Mouse (Mus musculus) MEL (cell line): Measurements from ENCODE around the gene BC025920. TPM values are rescaled to one million over a fixed set of nuclear protein-coding genes. Genes with fewer than 3 reads are reported as not detected.

ENCODE experiments used
- DNase-seq: peaks from one replicate; pipeline ENCODE4 v3.0.0; 2011; ENCODE audit warnings: low read depth, low spot score
- H3K27ac ChIP-seq: 2 replicates; pipeline ENCODE4 v1.5.1; 2012; ENCODE audit warnings: low read depth, mild to moderate bottlenecking, control low read depth, low read length, moderate library complexity; ENCODE audit not compliant: control insufficient read depth
- H3K27me3 ChIP-seq, 2 experiments: fragments of 150-350 bp in 1 of 2; sonication (generic) in 1 of 2; 2 replicates each; pipeline ENCODE4 v1.6.1; 2012; ENCODE audit warnings: low read length in 2 of 2, mild to moderate bottlenecking in 2 of 2, improper control_type of control experiment in 1 of 2, moderate library complexity in 1 of 2; ENCODE audit not compliant: insufficient read depth in 2 of 2, control insufficient read depth in 1 of 2
- H3K36me3 ChIP-seq, 2 experiments: 2 replicates each; pipeline ENCODE4 v1.6.1; 2012 to 2014; ENCODE audit warnings: low read length in 2 of 2, improper control_type of control experiment in 1 of 2, inconsistent platforms in 1 of 2, mild to moderate bottlenecking in 1 of 2; ENCODE audit not compliant: insufficient read depth in 2 of 2, control insufficient read depth in 1 of 2
- H3K4me1 ChIP-seq, 2 experiments: fragments of 150-350 bp in 1 of 2; sonication (generic) in 1 of 2; 2 replicates each; pipeline ENCODE4 v1.6.1; 2012; ENCODE audit warnings: low read length in 2 of 2, improper control_type of control experiment in 1 of 2, mild to moderate bottlenecking in 1 of 2; ENCODE audit not compliant: insufficient read depth in 2 of 2, control insufficient read depth in 1 of 2
- H3K4me3 ChIP-seq, 2 experiments: fragments of 150-350 bp in 1 of 2; sonication (generic) in 1 of 2; 2 replicates each; pipeline ENCODE4 v1.5.1; 2012; ENCODE audit warnings: low read depth in 2 of 2, low read length in 2 of 2, mild to moderate bottlenecking in 2 of 2, moderate library complexity in 2 of 2, control low read depth in 1 of 2, improper control_type of control experiment in 1 of 2; ENCODE audit not compliant: control insufficient read depth in 1 of 2, insufficient read depth in 1 of 2
- H3K79me2 ChIP-seq: 2 replicates; pipeline ENCODE4 v1.6.1; 2012; ENCODE audit warnings: mild to moderate bottlenecking, low read length, moderate library complexity; ENCODE audit not compliant: control insufficient read depth, poor library complexity, insufficient read depth
- H3K9ac ChIP-seq: 2 replicates; pipeline ENCODE4 v1.6.1; 2012; ENCODE audit warnings: low read depth, mild to moderate bottlenecking, control low read depth, low read length, moderate library complexity; ENCODE audit not compliant: control insufficient read depth, poor library complexity, severe bottlenecking
- H3K9me3 ChIP-seq: fragments of 150-350 bp; sonication (generic); replicated peaks from 2 replicates; pipeline ENCODE4 v1.6.1; 2012; ENCODE audit warnings: mild to moderate bottlenecking, low read length, improper control_type of control experiment, moderate library complexity; ENCODE audit not compliant: insufficient read depth
- CHD2 ChIP-seq: IDR thresholded peaks from 2 replicates; pipeline ENCODE4 v1.6.1; 2011; ENCODE audit warnings: low read length, improper control_type of control experiment
- ELF1 ChIP-seq: IDR thresholded peaks from 2 replicates; pipeline ENCODE4 v1.6.1; 2014; ENCODE audit warnings: low read depth, mild to moderate bottlenecking, inconsistent platforms, low read length, improper control_type of control experiment, moderate library complexity
- ETS1 ChIP-seq: IDR thresholded peaks from 2 replicates; pipeline ENCODE4 v1.6.1; 2012; ENCODE audit warnings: low read depth, mild to moderate bottlenecking, inconsistent platforms, low read length, improper control_type of control experiment, moderate library complexity
- GATA1 ChIP-seq: IDR thresholded peaks from 2 replicates; pipeline ENCODE4 v1.6.1; 2011; ENCODE audit warnings: low read depth, low read length, improper control_type of control experiment
- HCFC1 ChIP-seq: IDR thresholded peaks from 2 replicates; pipeline ENCODE4 v1.6.1; 2012; ENCODE audit warnings: low read depth, mild to moderate bottlenecking, inconsistent platforms, low read length, improper control_type of control experiment, moderate library complexity
- KAT2A ChIP-seq: conservative IDR thresholded peaks from 2 replicates; pipeline ENCODE4 v1.6.1; 2012; ENCODE audit warnings: low read depth, low read length, improper control_type of control experiment, inconsistent platforms
- MAFK ChIP-seq: IDR thresholded peaks from 2 replicates; pipeline ENCODE4 v1.6.1; 2011; ENCODE audit warnings: low read depth, mild to moderate bottlenecking, low read length, improper control_type of control experiment, borderline replicate concordance
- MAX ChIP-seq: IDR thresholded peaks from 2 replicates; pipeline ENCODE4 v1.6.1; 2011; ENCODE audit warnings: low read length, improper control_type of control experiment
- MAZ ChIP-seq: IDR thresholded peaks from 2 replicates; pipeline ENCODE4 v1.6.1; 2012; ENCODE audit warnings: low read depth, mild to moderate bottlenecking, inconsistent platforms, low read length, improper control_type of control experiment
- MEF2A ChIP-seq: IDR thresholded peaks from 2 replicates; pipeline ENCODE4 v1.6.1; 2014; ENCODE audit warnings: low read depth, mild to moderate bottlenecking, inconsistent platforms, low read length, improper control_type of control experiment; ENCODE audit not compliant: poor library complexity, insufficient replicate concordance, severe bottlenecking; ENCODE audit errors: extremely low read depth
- MXI1 ChIP-seq: IDR thresholded peaks from 2 replicates; pipeline ENCODE4 v1.6.1; 2011; ENCODE audit warnings: mild to moderate bottlenecking, low read depth, low read length, improper control_type of control experiment
- MYB ChIP-seq: IDR thresholded peaks from 2 replicates; pipeline ENCODE4 v1.6.1; 2011; ENCODE audit warnings: mild to moderate bottlenecking, low read depth, low read length, improper control_type of control experiment
- MYC ChIP-seq: IDR thresholded peaks from 2 replicates; pipeline ENCODE4 v1.6.1; 2011; ENCODE audit warnings: low read depth, mild to moderate bottlenecking, low read length, improper control_type of control experiment, moderate library complexity
- NELFE ChIP-seq: IDR thresholded peaks from 2 replicates; pipeline ENCODE4 v1.6.1; 2011; ENCODE audit warnings: low read depth, low read length, improper control_type of control experiment
- POLR2A ChIP-seq, 2 experiments: IDR thresholded peaks; 2 replicates each; pipeline ENCODE4 v1.6.1; 2011 to 2012; ENCODE audit warnings: low read length in 2 of 2, mild to moderate bottlenecking in 2 of 2, control low read depth in 1 of 2, improper control_type of control experiment in 1 of 2, low read depth in 1 of 2, moderate library complexity in 1 of 2; ENCODE audit not compliant: control insufficient read depth in 1 of 2, insufficient read depth in 1 of 2, poor library complexity in 1 of 2
- POLR2AphosphoS2 ChIP-seq: IDR thresholded peaks from 2 replicates; pipeline ENCODE4 v1.6.1; 2011; ENCODE audit warnings: low read length, improper control_type of control experiment
- POLR2AphosphoS5 ChIP-seq: IDR thresholded peaks from 2 replicates; pipeline ENCODE4 v1.6.1; 2012; ENCODE audit warnings: low read depth, borderline replicate concordance, mild to moderate bottlenecking, inconsistent platforms, low read length, moderate library complexity, mixed read lengths
- RCOR1 ChIP-seq: IDR thresholded peaks from 2 replicates; pipeline ENCODE4 v1.6.1; 2012; ENCODE audit warnings: low read depth, mild to moderate bottlenecking, inconsistent platforms, low read length, improper control_type of control experiment
- SIN3A ChIP-seq: IDR thresholded peaks from 2 replicates; pipeline ENCODE4 v1.6.1; 2012; ENCODE audit warnings: low read length, improper control_type of control experiment, inconsistent platforms
- SMC3 ChIP-seq: IDR thresholded peaks from 2 replicates; pipeline ENCODE4 v1.6.1; 2011; ENCODE audit warnings: low read depth, low read length, improper control_type of control experiment
- UBTF ChIP-seq: IDR thresholded peaks from 2 replicates; pipeline ENCODE4 v1.6.1; 2012; ENCODE audit warnings: low read depth, mild to moderate bottlenecking, inconsistent platforms, low read length, improper control_type of control experiment, moderate library complexity, borderline replicate concordance; ENCODE audit not compliant: insufficient read depth
- USF2 ChIP-seq, 2 experiments: IDR thresholded peaks; 2 replicates each; pipeline ENCODE4 v1.6.1; 2011 to 2012; ENCODE audit warnings: improper control_type of control experiment in 2 of 2, low read length in 2 of 2, borderline replicate concordance in 1 of 2, inconsistent platforms in 1 of 2, low read depth in 1 of 2, mild to moderate bottlenecking in 1 of 2; ENCODE audit not compliant: insufficient read depth in 1 of 2
- ZKSCAN1 ChIP-seq: IDR thresholded peaks from 2 replicates; pipeline ENCODE4 v1.6.1; 2012; ENCODE audit warnings: low read depth, mild to moderate bottlenecking, inconsistent platforms, low read length, improper control_type of control experiment, moderate library complexity
- ZMIZ1 ChIP-seq: IDR thresholded peaks from 2 replicates; pipeline ENCODE4 v1.6.1; 2012; ENCODE audit warnings: low read depth, mild to moderate bottlenecking, inconsistent platforms, low read length, improper control_type of control experiment, moderate library complexity
- ZNF384 ChIP-seq: IDR thresholded peaks from 2 replicates; pipeline ENCODE4 v1.6.1; 2012; ENCODE audit warnings: low read depth, mild to moderate bottlenecking, inconsistent platforms, low read length, improper control_type of control experiment
- polyA plus RNA-seq, 2 experiments: library from polyadenylated mRNA; stranded (reverse) in 1 of 2; unstranded in 1 of 2; fragments of >175 nt in 1 of 2; fragments of >200 nt in 1 of 2; gene quantifications; 2 replicates each; pipeline versions ENCODE4 v1.2.1 to v1.2.4; 2012; ENCODE audit warnings: low replicate concordance in 2 of 2, low read depth in 1 of 2; ENCODE audit not compliant: insufficient read length in 2 of 2, insufficient read depth in 1 of 2, missing spikeins in 1 of 2
- total RNA-seq: library from RNA; depleted of rRNA; stranded (reverse); fragments of 300-350 nt; gene quantifications from 2 replicates; pipeline ENCODE4 v1.2.3, GENCODE M21; 2012

Gene BC025920
- total and polyA plus RNA-seq, 3 experiments = 1.1 to 1.7 TPM; not detected in 1

GRCm38 (mm10) chr10:81644716-81645115, 38.6 kb downstream of the BC025920 start:
- H3K79me2 ChIP-seq = peaks cover 7% of the 10 kb centered on the region
- peak overlapping the region; percentile 55 to 81; a peak in 3 of 4 replicates for H3K4me3 ChIP-seq
- H3K9me3 ChIP-seq = no peaks in the 10 kb centered on the region
- TF ChIP-seq SMC3 (no peak), UBTF (no peak), NELFE (no peak), POLR2AphosphoS5 (no peak), POLR2AphosphoS2 (no peak), ETS1 (no peak), MAX (no peak), SIN3A (no peak), MAFK (no peak), GATA1 (no peak), ZMIZ1 (no peak), ELF1 (no peak), MYB (no peak), MEF2A (no peak), MAZ (no peak), MXI1 (no peak), POLR2A (IDR thresholded peaks at IDR 0.05; ENCODE audit: control insufficient read depth in 1 of 2, insufficient read depth in 1 of 2, low read depth in 1 of 2, low read length in 2 of 2, poor library complexity in 1 of 2) (no peak), USF2 (IDR thresholded peaks at IDR 0.05; ENCODE audit: borderline replicate concordance in 1 of 2, insufficient read depth in 1 of 2, low read depth in 1 of 2, low read length in 2 of 2) (no peak), RCOR1 (no peak), MYC (no peak)
- H3K27ac ChIP-seq = peak overlapping the region; percentile 76; the same call in 1 of the 2 replicates
- peak overlapping the region; percentile 82 for H3K9ac ChIP-seq
- no peak for DNase-seq
- H3K36me3 ChIP-seq = peaks cover 0 to 6% of the 10 kb centered on the region in 2 experiments; a peak in 1 of 4 replicates
- peaks cover 2 to 15% of the 10 kb centered on the region in 2 experiments; a peak in 3 of 4 replicates for H3K4me1 ChIP-seq
- H3K27me3 ChIP-seq = no peaks in the 10 kb centered on the region

GRCm38 (mm10) chr10:81645391-81645790, 39.3 kb downstream of the BC025920 start:
- H3K4me1 ChIP-seq = peaks cover 2 to 19% of the 10 kb centered on the region in 2 experiments; a peak in 3 of 4 replicates
- no peaks in the 10 kb centered on the region for H3K9me3 ChIP-seq
- peaks cover 12% of the 10 kb centered on the region for H3K79me2 ChIP-seq
- DNase-seq = no peak
- H3K4me3 ChIP-seq = no peak overlapping the region
- peaks cover 0 to 6% of the 10 kb centered on the region in 2 experiments; a peak in 1 of 4 replicates for H3K36me3 ChIP-seq
- H3K9ac ChIP-seq = no peak overlapping the region
- H3K27me3 ChIP-seq = no peaks in the 10 kb centered on the region
- H3K27ac ChIP-seq = no peak overlapping the region
- TF ChIP-seq POLR2A (IDR thresholded peaks at IDR 0.05; ENCODE audit: control insufficient read depth in 1 of 2, insufficient read depth in 1 of 2, low read depth in 1 of 2, low read length in 2 of 2, poor library complexity in 1 of 2) = no peak
- no peak for TF ChIP-seq HCFC1
- no peak for TF ChIP-seq POLR2AphosphoS5
- TF ChIP-seq ZNF384 = no peak
- TF ChIP-seq CHD2 = no peak
- no peak for TF ChIP-seq MXI1
- no peak for TF ChIP-seq KAT2A
- no peak for TF ChIP-seq MYB
- no peak for TF ChIP-seq ELF1
- no peak for TF ChIP-seq ZKSCAN1
